Mouse (Mus musculus): ENCODE measurements around the gene 4930519G04Rik.
"Not testable (repeated sequence)": the region's sequence is repeated elsewhere in the genome, so short reads cannot be mapped to it uniquely, and the experiment has no call there.

The 4930519G04Rik gene

GRCm38 (mm10) chr5:114853364-114853763 is at the start of gene 4930519G04Rik:
Gene 4930519G04Rik, plus strand, starts transcription at chr5:114853664.
- in situ Hi-C loops (cut with MboI; ENCODE audit: low pct_unique_long_range_greater_than_20kb in 1 of 2, low sequenced_read_pairs in 2 of 2, unreplicated experiment in 1 of 2) = not testable (repeated sequence)

- in situ Hi-C loops (cut with MboI; ENCODE audit: low pct_unique_long_range_greater_than_20kb in 1 of 2, low sequenced_read_pairs in 2 of 2, unreplicated experiment in 1 of 2) = no loop called here
These were observed 49.1 kb upstream of the 4930519G04Rik start for GRCm38 (mm10) chr5:114804335-114804734.

- in situ Hi-C loops (cut with MboI; ENCODE audit: low pct_unique_long_range_greater_than_20kb in 1 of 2, low sequenced_read_pairs in 2 of 2, unreplicated experiment in 1 of 2) = no loop called here
These were observed 48.5 kb upstream of the 4930519G04Rik start for GRCm38 (mm10) chr5:114804958-114805357.

- in situ Hi-C loops (cut with MboI; ENCODE audit: low pct_unique_long_range_greater_than_20kb in 1 of 2, low sequenced_read_pairs in 2 of 2, unreplicated experiment in 1 of 2) = no loop called here
These were observed 47.8 kb upstream of the 4930519G04Rik start for GRCm38 (mm10) chr5:114805436-114806350.

GRCm38 (mm10) chr5:114806636-114807035 is 46.8 kb upstream of the 4930519G04Rik start:
- in situ Hi-C loops (cut with MboI; ENCODE audit: low pct_unique_long_range_greater_than_20kb in 1 of 2, low sequenced_read_pairs in 2 of 2, unreplicated experiment in 1 of 2) = no loop called here

GRCm38 (mm10) chr5:114807063-114807462 is 46.4 kb upstream of the 4930519G04Rik start:
- in situ Hi-C loops (cut with MboI; ENCODE audit: low pct_unique_long_range_greater_than_20kb in 1 of 2, low sequenced_read_pairs in 2 of 2, unreplicated experiment in 1 of 2) = no loop called here

GRCm38 (mm10) chr5:114807468-114807867 is 46.0 kb upstream of the 4930519G04Rik start:
- in situ Hi-C loops (cut with MboI; ENCODE audit: low pct_unique_long_range_greater_than_20kb in 1 of 2, low sequenced_read_pairs in 2 of 2, unreplicated experiment in 1 of 2) = no loop called here

GRCm38 (mm10) chr5:114807893-114808292 is 45.6 kb upstream of the 4930519G04Rik start:
- in situ Hi-C loops (cut with MboI; ENCODE audit: low pct_unique_long_range_greater_than_20kb in 1 of 2, low sequenced_read_pairs in 2 of 2, unreplicated experiment in 1 of 2) = no loop called here

- in situ Hi-C loops (cut with MboI; ENCODE audit: low pct_unique_long_range_greater_than_20kb in 1 of 2, low sequenced_read_pairs in 2 of 2, unreplicated experiment in 1 of 2) = no loop called here
These were observed 45.1 kb upstream of the 4930519G04Rik start for GRCm38 (mm10) chr5:114808385-114808784.

GRCm38 (mm10) chr5:114809181-114809756 is 44.2 kb upstream of the 4930519G04Rik start:
- in situ Hi-C loops (cut with MboI; ENCODE audit: low pct_unique_long_range_greater_than_20kb in 1 of 2, low sequenced_read_pairs in 2 of 2, unreplicated experiment in 1 of 2) = no loop called here

- in situ Hi-C loops (cut with MboI; ENCODE audit: low pct_unique_long_range_greater_than_20kb in 1 of 2, low sequenced_read_pairs in 2 of 2, unreplicated experiment in 1 of 2) = no loop called here
These were observed 43.6 kb upstream of the 4930519G04Rik start for GRCm38 (mm10) chr5:114809826-114810225.

- in situ Hi-C loops (cut with MboI; ENCODE audit: low pct_unique_long_range_greater_than_20kb in 1 of 2, low sequenced_read_pairs in 2 of 2, unreplicated experiment in 1 of 2) = no loop called here
These were observed 39.8 kb upstream of the 4930519G04Rik start for GRCm38 (mm10) chr5:114813525-114814181.

- in situ Hi-C loops (cut with MboI; ENCODE audit: low pct_unique_long_range_greater_than_20kb in 1 of 2, low sequenced_read_pairs in 2 of 2, unreplicated experiment in 1 of 2) = no loop called here
These were observed 36.9 kb upstream of the 4930519G04Rik start for GRCm38 (mm10) chr5:114816599-114816998.

- in situ Hi-C loops (cut with MboI; ENCODE audit: low pct_unique_long_range_greater_than_20kb in 1 of 2, low sequenced_read_pairs in 2 of 2, unreplicated experiment in 1 of 2) = no loop called here
These were observed 35.3 kb upstream of the 4930519G04Rik start for GRCm38 (mm10) chr5:114818124-114818523.

GRCm38 (mm10) chr5:114822796-114823688 is 30.4 kb upstream of the 4930519G04Rik start, which contains the start of gene 1500011B03Rik:
Gene 1500011B03Rik, minus strand, starts transcription at chr5:114823468.
- in situ Hi-C loops (cut with MboI; ENCODE audit: low pct_unique_long_range_greater_than_20kb in 1 of 2, low sequenced_read_pairs in 2 of 2, unreplicated experiment in 1 of 2) = no loop called here

GRCm38 (mm10) chr5:114824197-114824596 is 29.3 kb upstream of the 4930519G04Rik start:
- in situ Hi-C loops (cut with MboI; ENCODE audit: low pct_unique_long_range_greater_than_20kb in 1 of 2, low sequenced_read_pairs in 2 of 2, unreplicated experiment in 1 of 2) = no loop called here

GRCm38 (mm10) chr5:114825978-114826691 is 27.3 kb upstream of the 4930519G04Rik start:
- in situ Hi-C loops (cut with MboI; ENCODE audit: low pct_unique_long_range_greater_than_20kb in 1 of 2, low sequenced_read_pairs in 2 of 2, unreplicated experiment in 1 of 2) = no loop called here

- in situ Hi-C loops (cut with MboI; ENCODE audit: low pct_unique_long_range_greater_than_20kb in 1 of 2, low sequenced_read_pairs in 2 of 2, unreplicated experiment in 1 of 2) = no loop called here
These were observed 26.0 kb upstream of the 4930519G04Rik start for GRCm38 (mm10) chr5:114827427-114827826.
